Mouse (Mus musculus) megakaryocyte, embryonic 14.5 days (primary cell): ENCODE measurements at regions not wholly inside any gene's neighbourhood (a gene's known extent, or its start where the extent isn't known, plus 50 kb on each side); places are given as distances from the start of the nearest gene placed in this dataset.

Source experiments
- FLI1 ChIP-seq: IDR thresholded peaks from 2 replicates; pipeline ENCODE4 v1.6.1; 2012; ENCODE audit warnings: low read length, inconsistent platforms, mixed read lengths
- GATA1 ChIP-seq: IDR thresholded peaks from 3 replicates; pipeline ENCODE4 v1.6.1; 2012; ENCODE audit warnings: mixed read lengths, low read length, inconsistent platforms, borderline replicate concordance

- no peak for TF ChIP-seq GATA1
- TF ChIP-seq FLI1 = no peak
Observed at GRCm38 (mm10) chr1:88800411-88800810, 98.4 kb upstream of the Arl4c start.
